Mouse (Mus musculus) hindbrain, embryonic 13.5 days (tissue): ENCODE results near the gene C130032M10Rik. TPM values are rescaled to one million over a fixed set of nuclear protein-coding genes. Genes with fewer than 3 reads are reported as not detected.

Experiments
- polyA plus RNA-seq: library from polyadenylated mRNA; unstranded; fragments of >200 nt; fragmentation: Nextera tagmentation; extraction: Ambion mirVana; gene quantifications from 2 replicates; pipeline ENCODE4 v1.2.1, GENCODE M21; 2015

The C130032M10Rik gene
- polyA plus RNA-seq, 1 experiment from 2014 or later: 0.35 TPM

Other genes starting within 250 kb of the C130032M10Rik start
- gene Bcl2a1c, start 185.6 kb upstream of the C130032M10Rik start, polyA plus RNA-seq: not detected in 2 replicates
- 27.4 and 32.6 TPM in 2 replicates for gene Crtap, start 125.0 kb upstream of the C130032M10Rik start, polyA plus RNA-seq
- 27.0 and 29.1 TPM in 2 replicates for gene Glb1, start 114.6 kb upstream of the C130032M10Rik start, polyA plus RNA-seq
- 7.7 and 9.7 TPM in 2 replicates for gene Tmppe, start 114.6 kb upstream of the C130032M10Rik start, polyA plus RNA-seq
- not detected in 2 replicates for gene Ccr4, start 10.8 kb upstream of the C130032M10Rik start, polyA plus RNA-seq
- gene Trim71, start 48.7 kb downstream of the C130032M10Rik start, polyA plus RNA-seq: 0.50 and 0.53 TPM in 2 replicates
- 54.7 and 59.0 TPM in 2 replicates for gene Cnot10, start 124.5 kb downstream of the C130032M10Rik start, polyA plus RNA-seq
- gene Dync1li1, start 173.1 kb downstream of the C130032M10Rik start, polyA plus RNA-seq: 124 and 148 TPM in 2 replicates
- 20.5 and 21.8 TPM in 2 replicates for gene Cmtm6, start 215.4 kb downstream of the C130032M10Rik start, polyA plus RNA-seq